Mouse (Mus musculus): ENCODE results near the gene Adcy5.
A peak's percentile ranks its signal among the peaks of the same experiment; 100 is the strongest.

Adcy5 gene

DNA sequence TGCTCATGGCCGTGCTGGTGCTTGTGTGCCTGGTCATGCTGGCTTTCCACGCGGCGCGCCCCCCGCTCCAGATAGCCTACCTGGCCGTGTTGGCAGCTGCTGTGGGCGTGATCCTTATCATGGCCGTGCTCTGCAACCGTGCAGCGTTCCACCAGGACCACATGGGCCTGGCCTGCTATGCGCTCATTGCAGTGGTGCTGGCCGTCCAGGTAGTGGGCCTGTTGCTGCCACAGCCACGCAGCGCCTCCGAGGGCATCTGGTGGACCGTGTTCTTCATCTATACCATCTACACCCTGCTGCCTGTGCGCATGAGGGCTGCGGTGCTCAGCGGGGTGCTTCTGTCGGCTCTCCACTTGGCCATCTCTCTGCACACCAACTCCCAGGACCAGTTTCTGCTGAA, 2.2 kb downstream of the Adcy5 start:
- no peak for DNase-seq

DNA sequence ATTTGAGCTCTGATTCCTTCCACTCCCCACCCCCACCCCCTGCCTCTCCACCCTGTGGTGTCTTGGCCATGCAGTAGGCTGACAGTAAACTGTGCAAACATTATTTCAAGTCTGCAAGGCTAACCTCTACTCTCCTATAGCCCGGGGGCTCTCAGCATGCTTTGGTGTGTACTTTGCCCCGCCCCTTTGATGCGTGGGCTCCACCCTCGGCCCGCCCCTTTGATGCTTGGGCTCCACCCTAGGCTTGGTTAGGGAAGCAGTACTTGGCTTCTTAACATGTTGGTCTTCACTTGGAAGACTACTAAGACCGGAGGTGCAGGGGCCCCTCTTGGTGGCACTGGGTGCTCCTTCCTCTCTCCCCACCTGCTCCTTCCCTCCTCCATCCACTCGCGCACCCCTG, 4.9 kb downstream of the Adcy5 start:
- DNase-seq = no peak

DNA sequence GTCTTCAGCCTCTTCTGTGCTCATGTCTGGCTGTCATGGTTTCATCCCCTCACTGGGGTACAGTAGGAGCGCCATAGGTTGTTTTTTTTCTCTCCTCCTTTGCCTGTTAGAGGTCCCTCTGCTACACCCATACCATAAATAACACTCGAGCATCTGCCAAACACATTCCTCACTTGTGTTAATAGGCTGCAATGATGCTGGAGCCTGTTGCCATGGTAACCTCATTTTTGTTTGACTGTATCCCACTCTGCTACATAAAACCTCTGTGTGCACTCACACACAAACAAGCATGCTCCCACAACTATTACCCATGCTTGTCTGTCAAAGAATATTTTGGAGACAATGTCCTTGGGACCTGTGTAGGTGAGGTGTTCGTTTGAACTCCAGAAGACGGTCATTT, 5.3 kb downstream of the Adcy5 start:
- peak; percentile 62 for DNase-seq

DNA sequence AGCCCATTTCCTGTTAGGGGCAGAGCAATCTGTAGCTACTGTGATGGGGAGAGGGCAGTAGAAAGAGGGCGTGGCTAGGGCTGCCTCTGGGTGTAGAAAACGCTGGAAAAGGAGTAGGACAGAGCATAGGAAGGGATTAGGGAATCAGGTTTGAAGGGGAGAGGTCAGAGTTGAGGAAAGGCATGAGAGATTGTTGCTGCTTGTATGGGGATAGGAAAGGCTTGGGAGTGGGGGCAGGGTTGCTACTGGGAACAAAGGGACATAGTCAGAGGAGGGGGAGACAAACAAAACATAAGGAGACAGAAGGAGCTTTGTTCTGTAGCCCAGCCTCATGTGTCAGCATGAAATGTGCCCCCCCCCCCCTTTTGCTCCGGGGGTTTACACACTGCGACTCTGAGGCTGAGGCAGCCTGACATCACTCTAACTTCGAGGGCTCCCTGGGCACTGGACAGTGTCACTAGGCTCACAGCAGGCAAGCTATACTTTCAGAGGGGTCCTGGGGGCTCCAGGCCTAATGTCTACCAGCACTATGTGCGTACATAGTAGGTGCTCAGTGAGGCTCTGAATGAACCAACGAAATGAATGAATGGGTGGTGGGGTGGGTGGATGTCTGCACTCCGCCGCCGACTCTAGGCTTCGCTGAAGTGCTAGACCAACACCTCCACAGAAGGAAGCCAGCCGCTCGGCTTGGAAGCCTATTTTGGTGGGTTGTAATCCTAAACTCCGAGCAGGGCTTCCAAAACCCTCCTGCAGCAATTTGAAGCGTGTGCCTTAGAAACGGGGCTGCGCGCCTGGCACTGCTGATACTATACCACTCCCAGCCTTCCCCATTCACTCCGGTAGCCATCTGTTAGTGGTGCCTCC, 9.9 kb downstream of the Adcy5 start:
- DNase-seq = peak; percentile 95

DNA sequence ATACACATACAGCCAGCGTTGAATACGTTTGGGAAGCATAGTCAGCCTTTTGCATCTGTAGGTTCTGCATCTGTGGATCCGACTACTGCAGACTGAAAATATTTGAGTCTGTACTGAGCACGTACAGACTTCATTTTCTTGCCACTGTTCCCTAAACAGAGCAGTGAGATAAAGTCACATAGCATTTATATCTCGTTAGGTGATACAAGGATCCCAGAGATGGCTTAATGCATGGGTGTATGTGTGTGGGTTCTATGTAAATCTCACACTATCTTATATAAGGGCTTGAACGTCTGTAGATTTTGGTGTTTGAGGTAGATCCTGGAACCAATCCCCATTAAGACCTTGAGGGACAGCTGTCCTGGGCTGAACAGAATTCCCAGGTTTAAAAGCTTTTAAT, 10.7 kb downstream of the Adcy5 start:
- no peak for DNase-seq

DNA sequence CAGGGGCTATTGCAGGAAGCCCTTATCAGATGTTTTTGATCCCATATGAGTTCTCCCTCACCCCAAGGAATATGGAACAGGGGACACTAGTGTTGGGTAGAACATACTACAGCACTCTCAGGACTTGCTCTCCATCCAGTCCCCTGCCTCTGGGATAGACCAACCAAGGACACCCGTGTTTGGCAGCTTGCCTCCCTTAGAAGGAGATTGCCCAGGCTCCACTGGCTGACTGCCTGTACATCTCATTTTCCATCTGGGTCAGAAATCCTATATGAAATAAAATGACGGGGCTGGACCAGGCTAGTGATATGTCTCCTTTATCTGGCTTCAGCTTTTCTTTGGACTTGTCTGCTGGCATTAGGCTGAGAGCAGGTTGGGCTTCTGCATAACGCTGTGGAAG, 11.1 kb downstream of the Adcy5 start:
- no peak for DNase-seq

DNA sequence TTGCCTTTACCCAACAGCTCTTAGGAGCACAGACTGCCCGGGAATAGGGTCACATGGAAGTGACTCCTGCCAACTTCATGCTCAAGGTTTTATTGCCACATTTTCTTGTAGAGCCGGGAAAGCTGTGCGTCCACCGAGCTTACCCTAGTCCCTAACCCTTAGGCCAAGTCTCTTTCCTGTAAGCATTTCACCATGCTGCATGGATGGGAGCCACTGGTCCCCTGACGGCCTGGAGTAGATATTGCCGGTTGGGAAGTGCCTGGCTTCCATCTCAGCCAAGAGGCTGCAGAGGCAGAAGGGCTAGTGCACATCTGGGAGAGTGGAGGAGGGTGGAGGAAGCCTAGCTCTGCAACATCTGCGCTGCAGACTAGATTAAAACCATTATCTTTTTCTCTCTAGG, 14.8 kb downstream of the Adcy5 start:
- no peak for DNase-seq

DNA sequence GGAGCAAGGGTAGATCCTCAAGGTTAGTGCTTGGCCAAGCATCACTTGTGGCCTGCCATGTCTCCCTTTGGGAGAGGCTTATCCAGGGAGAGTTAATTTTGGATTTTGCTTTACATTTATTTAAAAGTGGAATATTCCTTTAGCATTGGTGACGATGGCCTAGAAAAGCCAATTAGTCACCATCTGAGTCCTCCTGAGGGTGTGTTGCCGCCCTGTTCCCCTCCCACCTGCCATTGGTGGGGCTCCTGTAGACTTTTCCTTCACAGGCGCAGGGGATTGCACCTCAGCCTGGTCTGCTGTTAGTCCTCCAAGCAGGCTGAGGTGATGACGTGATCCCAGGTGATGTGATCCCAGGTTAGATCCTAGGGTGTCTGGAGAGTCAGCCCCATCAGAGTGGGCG, 17.5 kb downstream of the Adcy5 start:
- no peak for DNase-seq

DNA sequence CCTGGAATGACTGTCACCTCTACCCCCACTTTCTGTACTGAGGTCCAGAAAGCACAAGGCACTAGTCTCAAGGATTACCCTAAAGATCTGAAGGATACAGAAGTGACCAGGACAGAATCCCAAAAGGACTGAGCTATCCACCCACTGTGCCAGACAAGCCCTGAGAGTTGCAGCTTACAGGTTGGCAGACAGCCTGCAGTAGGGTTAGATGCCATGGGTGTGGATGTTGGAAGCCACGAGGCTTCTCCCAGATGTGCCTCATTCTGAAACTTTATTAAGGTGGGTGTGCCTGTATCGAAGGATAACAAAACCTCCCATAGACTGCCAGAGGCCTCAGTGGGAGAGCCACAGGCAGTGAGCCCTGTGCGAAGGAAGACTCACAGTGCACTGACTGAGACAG, 23.8 kb downstream of the Adcy5 start:
- no peak for DNase-seq

DNA sequence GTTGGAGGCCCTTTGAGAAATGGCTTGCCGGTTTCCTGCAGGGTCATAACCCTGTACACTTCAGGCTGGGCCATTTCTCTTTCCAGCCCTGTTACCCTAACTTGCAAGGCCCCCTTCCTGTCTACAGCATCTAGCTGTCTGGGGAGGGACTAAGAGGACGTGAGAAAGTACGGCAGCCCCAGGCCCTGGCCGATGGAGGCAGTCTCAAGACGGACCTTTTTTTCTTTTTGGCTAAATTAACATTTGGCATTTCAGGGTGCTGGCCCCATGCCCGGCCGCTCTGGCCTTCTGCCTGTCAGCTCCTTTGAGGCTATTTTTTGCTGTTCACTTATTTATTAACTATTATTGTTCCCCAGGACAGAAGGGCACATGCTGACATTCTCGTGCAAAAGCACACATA, 24.4 kb downstream of the Adcy5 start:
- no peak for DNase-seq

DNA sequence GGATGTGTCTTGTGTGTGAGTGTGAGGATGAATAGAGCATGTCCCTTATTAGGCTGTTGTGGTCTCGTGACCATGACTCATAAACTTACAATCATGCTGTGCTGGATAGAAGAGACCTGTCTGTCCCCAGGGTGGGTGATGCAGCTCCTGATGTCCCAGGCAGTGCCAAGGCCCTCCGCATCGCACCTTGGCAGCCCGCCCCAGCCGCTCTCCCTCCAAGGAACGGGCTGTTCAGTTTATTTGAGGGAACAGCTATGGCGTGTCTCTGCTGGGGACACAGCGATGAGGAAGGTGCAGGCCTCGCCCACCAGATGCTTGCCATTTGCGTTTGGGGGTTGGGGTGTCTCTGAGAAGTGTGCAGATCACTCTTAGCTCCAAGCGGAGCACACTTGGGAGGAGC, 28.5 kb downstream of the Adcy5 start:
- no peak for DNase-seq

DNA sequence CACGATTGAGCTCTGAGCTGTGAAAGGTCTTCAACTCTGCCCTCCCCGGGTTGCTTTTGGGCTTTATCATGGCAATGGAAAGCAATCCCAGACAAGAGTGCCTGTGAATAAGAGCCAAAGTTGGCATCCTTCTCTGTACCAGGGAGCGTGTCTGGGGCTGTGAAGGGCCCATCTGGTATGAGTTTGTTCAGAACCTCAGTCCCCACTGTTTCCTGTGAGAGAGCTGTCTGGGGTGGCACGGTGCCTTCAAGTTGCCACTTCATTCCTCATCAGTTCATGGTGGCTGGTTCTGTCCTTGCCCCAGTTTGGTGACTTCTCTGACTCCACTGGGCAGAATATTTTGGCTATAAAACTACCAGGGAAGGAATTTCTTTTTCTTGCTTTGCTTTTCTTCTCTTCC, 33.4 kb downstream of the Adcy5 start:
- DNase-seq = no peak

DNA sequence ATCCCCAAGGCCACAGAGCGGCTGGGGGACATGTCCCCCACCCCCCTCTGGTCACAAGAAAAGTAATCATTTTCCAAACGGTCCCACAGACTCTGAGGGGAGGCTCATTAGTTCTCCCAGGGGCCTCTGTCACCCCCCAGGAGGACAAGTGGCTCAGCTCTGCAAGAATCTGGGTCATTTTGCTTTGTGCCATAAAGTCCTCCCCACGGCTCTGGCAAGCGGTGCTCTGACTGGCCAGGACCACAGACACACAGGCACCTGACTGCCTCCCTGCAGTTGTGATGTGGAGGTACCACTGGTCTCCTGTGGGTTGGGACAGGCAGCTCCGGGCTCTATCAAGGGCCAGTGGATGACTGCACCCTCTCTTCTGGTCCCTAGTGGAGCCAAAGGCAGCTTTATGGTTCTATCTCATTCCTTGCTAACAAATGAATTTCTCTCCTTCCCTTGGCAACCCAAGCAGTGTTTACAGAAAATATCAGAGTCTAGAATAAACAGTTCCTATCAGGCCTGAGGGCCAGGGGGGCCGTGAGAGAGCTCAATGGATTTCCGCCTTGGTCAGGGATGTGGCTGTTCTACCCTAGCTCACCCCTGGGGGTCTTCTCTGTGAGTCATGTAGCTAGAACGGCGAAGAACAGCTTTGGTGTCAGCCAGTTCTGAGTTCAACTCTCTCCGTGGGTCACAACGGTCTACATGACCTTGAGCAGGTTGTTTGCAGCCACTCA, 34.9 kb downstream of the Adcy5 start:
- peak; percentile 70 for DNase-seq

DNA sequence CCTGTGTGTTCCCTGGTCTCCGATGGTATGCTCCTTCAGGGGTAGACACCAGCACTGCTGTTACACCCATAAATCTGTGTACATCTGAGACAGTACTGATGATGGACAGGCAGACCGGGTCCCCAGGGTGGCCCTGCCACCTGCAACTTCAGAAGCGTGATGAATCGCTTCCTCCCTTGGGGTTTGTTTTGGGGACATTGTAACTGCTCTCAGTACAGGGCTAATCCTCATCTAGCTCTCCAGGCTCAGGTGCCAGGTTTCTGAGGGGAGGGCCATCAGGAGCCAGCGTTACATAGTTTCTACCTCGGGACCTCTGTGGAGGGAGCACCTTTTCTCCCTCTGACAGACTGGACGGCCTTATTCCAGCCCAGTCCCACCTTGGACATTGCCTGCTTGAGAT, 36.1 kb downstream of the Adcy5 start:
- DNase-seq = no peak

DNA sequence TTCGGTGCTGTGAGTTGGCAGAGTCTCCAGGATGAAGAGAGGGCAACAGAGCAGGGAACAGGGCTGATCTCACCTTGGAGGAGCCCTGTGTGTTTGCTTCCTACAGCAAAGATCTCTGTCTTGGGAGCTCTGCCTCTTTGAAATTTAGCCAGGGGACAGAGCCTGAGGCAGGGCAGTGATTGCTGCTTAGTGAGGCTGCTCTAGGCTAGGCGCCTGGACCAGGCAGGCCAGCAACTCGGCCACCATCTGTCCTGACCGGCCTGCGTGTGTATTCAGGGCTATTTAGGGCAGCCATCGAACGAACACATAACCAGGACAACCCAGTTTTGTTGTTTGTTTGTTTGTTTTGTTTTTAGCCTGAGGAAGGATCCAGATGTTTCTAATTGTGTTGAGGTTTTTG, 36.6 kb downstream of the Adcy5 start:
- peak; percentile 49 for DNase-seq

DNA sequence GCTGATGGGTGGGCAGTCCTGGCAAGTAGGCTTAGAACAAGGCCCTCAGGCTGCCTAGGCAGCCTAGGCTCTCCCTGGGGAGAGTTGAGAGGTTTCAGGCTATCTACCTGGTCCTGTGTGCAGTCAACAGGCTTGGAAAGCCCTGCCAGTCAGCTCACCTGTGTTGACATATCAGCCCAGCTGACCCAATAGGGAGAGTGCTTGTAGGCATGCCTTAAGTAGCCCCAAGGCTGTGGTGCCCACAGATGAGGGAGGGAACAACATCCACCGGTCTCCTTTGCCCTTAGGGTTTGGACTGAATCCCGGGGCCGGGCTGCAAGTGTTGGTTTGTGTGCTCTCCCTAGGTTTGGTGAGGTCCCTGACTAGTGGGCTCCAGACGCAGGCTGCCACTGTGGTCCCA, 37.8 kb downstream of the Adcy5 start:
- DNase-seq = no peak

DNA sequence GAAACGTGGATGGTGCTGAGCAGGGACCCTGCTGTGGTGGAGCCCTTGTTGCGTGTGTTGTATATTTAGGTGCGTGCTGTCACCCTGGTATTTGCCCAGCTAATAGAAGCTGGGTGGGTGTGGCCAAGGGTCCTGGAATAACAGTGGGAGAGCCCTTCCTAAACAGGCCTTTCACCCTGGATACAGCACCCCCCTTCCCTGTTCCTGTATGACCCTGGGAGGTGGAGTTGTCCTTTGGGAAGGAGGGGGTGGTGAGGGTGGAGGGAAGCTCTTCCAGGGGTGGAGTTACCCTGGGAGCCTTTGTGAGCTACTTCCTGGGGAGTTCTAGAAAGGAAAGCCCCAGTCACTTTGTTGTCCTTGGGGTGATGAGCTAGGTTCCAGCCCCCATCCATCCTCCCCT, 38.7 kb downstream of the Adcy5 start:
- DNase-seq = no peak

DNA sequence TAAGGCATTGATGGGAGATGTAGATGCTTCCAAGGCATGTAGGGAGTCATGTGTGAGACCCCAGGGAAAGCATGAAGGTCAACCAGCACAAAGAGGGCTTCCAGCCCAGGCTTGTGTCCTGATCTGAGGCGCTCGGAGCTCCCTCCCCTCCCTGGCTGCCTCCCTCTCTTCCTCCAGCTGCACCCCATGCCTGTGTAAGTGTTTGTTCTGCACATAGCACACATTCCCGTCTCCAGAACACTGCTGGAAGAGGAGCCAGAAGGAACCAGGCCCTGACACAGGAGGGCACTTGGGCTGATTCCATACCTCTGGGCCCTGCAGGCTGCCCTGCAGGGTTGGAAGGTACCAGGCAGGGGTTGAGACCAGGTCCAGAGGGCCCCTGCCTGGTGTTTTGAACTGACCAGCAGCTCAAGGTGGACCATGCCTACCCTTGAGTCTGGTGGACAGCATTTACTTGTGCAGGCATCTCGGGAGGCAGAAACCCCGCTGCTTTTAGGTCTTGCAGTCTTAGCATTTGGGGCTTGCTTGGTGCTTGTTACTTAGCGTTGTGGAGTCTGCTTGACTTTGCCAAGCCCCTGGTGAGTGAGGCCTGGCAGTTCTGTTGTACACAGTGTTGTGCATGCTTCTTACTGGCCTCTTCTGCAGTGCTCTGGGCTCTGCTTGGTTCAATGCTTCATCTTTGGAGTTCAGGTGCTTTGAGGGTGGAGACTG, 45.2 kb downstream of the Adcy5 start:
- DNase-seq = no peak

DNA sequence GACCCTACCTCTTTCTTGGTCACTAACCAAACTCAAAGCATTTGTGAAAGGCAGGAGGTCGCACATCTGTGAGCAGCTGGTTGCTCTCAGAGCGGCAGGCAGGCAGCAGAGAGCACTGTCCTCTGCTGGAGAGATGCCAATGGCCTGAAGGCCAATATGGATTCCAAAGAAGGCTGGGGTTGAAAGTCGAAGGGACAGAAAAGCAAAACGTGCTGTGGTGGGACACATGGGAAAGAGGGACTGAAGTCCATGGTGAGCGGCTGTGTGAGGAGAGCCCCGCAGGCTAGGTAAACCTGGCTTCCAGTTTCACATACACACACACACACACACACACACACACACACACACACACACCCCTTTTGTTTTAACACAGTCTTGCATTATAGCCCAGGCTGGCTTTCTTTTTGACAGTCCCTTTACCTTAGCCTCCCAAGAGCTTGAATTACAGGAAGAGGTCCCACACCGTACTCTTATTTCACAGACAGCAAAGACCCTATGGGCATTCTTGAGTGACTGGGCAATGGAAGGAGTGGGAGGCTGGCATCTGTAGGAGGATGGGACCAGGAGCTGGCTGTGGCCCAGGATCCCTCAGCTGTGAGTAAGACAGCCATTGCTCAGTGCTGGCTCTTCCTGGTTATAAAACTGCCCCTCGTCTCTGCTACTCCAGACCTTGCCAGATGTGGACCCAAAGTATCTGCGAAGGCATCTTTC, 45.9 kb downstream of the Adcy5 start:
- DNase-seq = peak; percentile 33

DNA sequence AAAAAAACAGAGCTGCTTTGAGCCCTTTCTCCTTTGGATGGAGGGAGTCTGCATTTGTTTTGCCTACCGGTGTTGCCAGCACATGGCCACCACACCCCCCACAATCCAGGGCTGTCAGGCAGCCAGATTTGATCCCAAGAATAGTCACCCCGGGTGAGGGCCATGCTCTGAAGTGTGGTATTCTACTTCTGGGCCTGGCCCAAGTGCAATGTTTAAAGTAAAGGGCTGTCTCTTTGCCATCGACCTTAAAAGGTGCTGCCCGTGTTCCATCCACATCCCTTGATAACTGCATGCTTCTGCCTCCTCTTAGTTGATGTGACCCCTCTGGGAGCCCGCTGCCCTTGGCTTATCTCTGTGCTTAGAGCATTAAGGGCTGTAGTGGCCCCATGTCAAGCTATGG, 46.6 kb downstream of the Adcy5 start:
- DNase-seq = no peak

DNA sequence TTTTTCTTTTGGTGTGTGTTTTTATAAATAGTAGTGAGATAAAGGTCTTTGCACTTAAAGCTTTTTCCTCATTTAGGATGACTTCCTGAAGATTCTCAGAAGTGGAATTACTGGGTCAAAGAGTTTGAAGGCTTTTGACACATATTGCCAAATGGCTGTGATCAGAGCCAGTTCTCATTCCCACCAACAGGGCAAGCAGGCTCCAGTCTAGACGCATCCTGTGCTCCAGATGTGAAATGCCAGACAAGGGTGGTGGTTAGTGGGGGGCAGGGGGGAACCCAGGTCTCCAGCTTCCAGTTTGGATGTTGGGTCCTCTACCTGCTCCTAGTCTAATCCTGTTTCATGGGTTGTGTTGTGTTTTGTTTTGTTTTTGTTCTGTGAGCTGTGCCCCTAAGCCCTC, 48.8 kb downstream of the Adcy5 start:
- no peak for DNase-seq

DNA sequence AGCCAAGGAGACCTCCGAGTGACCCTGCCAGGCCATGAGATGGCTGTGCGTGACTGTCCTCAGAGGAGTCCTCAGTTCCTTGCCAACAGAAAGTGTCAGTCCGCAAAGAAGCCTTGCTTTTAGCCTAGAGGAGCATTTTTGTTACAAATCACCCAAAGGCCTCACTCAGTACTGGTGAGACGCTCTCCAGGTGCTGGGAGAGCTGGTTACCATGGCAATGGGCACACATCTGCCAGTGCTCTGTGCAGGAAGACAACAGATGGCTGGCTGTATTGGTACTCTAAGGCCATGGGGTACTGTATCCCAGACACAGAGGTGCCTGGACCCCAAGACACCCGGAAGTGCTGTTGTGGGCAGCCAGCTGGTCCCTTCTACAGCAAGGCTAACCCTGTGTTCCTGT, 51.0 kb downstream of the Adcy5 start:
- DNase-seq = peak; percentile 36

DNA sequence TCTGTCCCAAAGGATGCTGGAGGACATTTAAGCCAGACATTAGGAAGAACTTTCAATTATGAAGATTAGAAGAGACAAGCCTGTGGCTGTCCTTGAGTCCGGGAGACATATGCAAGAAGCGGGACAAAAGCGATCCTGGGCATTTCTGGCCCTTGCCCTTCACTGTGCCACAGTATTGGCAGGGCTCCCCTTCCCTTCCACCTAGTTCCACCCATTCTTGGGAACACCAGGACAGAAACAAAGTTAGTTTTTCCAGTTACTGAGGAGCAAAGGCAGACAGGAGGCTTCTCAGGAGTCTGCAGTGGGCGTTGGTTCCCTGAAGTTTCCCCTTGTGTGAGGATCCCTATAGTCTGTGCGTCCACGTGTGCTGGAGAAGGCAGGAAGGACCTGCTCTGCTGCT, 51.7 kb downstream of the Adcy5 start:
- DNase-seq = no peak

All from retina, postnatal 1 day (tissue).